Mouse (Mus musculus): Measurements from ENCODE around the gene Kcnq1. TPM values are rescaled to one million over a fixed set of nuclear protein-coding genes. Genes with fewer than 3 reads are reported as not detected.

The Kcnq1 gene
- total RNA-seq, 4 experiments from 2014 or later, result 3.7 to 14.9 (median 9.0) TPM

DNA sequence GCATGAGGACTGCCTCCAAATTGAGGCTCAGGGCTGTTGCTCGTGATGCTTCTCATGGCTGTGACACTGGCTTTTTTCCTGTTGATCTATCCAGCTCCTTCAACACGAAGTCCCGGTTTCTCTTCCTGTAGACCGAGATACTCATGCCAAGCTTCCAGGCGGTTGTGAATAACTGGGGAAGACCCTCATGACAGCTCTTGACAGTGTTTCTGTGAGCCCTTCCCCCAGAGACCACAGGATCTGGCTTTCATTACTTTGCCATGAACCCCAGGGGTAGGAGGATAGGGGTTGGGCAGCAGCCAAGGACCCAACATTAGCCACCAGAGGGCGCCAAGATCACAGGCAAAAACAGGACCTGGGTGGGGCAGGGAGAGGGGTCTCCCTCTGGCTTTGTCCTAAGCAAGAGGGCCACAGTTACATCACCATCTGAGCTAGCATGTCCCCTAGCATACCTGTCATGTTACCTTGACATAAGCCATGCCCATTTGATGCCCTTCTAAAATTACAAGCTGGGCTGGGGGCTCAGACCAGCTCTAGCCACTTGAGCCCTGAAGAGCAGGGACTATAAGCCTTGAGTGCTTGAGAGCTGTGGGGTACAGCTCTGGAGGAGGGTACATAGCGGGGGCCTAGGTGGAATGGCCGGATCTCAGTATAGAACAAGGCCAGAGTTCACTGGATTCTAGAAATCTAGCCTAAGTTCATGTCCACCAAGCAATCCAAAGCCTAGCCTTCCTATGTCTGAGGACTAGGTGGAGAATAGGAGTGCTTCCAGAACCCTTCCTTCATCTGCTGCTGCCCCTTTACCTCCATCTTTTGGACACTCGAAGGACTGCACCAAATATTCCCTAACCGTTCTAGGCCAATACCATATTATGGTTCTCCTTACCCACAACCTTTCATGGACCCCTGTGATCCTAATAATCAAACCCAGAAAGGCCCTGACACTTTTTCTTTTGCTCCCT, 11.3 kb upstream of the Kcnq1 start, which contains the start of gene Trpm5:
Gene Trpm5 (minus strand): TSS at position 51 of the 962 bp plus-strand sequence.
- no peak for DNase-seq

DNA sequence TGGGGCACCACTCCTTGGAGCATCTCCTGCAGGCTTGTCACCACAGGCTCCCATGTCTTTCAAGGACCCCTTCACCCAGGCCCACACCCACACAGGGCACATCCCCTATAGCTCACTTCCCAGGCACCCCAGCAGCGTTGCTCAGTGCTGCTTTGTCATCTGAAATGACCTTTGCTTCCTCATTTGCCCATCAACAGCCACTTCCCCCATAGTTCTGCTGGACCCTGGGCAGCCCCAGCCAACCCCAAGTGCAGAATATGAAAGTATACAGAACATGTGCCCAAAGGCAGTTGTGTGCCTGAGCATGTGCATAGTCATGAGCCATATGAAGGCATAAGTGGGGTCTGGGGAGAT, 10.6 kb upstream of the Kcnq1 start:
- DNase-seq, result no peak

DNA sequence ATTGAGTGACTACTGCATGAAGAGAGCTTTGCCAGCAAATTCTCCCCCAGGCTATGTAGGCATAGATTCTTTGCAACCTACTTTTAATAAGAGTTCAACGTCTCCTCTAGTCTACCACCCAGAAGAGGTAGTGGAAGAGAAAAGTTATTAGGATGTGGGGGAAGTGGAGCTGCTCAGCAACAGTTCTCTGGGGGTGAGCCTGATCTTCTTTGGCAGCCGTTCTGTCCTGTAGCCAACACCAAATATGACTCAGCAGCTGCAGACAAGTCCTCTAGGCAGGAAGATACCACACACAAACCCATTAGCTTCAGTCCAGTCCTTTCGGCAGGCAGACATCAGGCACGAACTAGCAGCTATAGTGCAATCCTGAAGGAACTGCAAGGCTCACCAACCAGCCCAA, 5.4 kb upstream of the Kcnq1 start:
- no peak for DNase-seq

DNA sequence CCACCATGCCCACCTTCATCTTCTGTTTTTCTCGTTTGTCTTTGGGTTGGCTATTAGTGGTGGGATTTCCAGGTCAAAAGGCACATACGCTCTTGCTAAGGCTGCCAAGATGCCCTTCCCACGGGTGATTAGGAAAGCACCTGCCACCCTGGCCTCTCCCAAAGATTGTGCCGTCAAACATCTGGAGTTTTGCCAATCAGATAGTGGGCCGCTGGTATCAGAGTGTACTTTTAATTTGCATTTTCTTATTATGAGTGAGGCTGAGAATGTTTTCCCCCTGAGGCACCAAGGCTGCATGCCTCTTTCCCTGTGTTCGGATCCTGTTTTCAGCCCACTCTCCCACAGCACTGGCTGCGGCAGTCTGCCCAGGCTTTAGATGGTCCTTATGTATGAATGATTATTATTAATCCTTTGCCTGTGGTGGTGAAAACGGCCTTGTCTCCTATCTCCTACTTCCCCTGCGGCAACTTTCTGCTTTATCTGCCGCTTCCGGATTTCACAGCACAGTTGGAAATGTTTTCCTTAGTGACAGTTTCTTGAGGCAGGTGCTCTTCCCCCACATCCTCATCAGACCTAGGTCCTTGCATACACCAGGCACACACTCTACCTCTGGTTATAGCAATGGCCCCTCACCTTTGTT, 784 bp upstream of the Kcnq1 start:
- DNase-seq, result no peak

DNA sequence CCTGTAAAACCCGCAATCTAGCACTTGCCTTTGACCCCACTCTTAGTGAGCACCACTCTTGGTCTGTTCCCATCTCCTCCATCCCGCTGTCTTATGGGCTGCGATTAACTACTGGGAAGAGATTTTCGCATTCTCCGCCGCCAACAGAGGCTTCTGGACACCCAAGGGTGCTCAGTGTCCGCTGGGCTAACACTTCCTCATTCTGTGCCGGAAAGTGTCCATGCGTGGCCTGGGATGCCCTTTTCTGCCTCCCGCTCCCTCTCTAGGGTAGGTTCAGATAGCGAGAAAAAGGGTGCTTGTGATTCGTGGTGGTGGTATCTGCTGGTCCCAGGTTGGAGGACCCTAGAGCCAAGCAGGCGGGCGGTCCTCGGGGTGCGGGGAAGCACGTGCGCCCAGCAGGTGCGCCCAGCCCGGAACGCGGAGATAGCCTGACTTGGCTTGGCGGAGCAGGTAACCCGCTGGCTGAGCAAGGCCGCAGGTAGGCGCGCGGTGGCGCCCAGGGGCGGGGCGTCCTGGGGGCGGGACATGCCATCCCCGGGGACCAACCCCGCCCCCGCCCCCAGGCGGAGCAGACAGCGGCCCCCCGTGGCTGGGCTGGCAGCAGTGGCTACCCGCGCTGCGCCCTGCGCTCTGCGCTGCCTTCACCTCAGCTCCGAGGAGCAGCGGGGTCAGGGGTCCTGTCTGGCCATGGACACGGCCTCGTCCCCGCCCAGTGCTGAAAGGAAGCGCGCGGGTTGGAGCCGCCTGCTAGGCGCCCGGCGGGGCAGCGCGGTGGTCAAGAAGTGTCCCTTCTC, 707 bp downstream of the Kcnq1 start:
- DNase-seq, result no peak

DNA sequence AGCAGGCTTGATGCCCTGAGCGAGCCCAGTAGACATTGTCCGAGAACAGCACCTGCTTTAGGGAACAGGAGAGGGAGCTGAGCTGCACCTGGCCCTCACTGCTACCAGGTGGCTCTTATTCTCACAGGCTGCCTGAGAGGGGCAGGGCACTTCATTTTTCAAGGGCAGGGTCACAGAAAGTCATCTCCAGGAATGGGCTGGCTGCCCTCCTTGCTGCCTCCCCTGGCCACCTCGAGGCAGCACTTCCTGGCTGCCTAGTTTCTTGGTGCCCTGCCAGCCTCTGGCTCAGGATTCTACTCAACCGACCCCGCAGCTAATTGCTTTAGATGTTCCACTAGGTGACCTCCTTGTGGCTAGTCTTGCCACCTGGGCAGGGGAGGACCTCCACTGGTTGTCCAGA, 2.0 kb downstream of the Kcnq1 start:
- DNase-seq, result no peak

DNA sequence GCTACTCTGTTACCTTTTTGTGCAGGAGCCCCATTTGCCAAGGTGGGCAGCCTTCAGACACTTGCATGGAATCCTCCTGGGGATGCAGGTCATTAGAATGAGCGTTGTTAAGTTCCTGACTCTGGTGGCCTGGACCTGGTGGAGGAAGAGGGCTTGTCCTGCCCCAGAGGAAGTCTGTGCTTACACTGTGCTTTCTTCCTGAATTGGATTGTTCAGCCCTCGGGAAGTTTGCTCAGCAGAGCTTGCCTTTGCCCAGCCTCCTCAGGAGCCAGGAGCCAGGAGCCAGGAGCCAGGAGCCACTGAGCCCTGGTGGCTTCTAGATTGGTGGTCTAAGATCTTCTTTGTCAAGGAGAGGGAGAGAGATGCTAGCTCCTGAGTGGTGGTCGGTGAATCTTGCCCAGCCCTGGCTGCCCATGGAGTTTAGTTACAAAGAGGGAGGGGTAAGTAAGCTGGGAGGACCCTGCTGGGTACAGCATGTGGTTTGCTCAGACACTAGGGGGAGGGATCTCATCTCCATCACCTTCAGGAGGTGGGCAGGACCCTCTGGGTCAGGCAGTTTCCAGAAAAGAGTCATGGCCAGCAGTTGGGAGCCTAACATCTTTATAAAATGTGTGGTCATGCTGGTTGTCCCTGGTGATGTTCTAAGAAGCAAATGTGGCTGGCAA, 3.0 kb downstream of the Kcnq1 start:
- DNase-seq, result no peak

DNA sequence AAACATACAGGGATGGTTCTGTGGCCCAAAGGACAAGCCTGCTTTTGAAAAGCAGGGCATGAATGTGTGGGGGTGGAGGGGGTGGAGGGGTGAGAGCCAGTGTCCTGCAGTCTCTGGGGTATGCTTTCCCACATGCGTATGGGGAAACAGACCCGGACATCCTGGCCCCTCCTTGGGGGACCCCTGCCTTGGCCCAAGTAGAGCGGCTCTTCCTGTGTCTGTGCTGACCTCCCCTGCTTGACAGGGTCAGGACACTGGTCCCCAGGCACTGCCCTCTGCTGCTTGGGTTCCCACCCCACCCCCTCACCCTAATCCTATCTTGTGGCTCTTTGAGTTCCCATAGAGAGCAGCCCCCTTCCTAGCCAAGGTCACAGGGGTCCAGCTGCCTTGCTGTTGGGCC, 3.5 kb downstream of the Kcnq1 start:
- DNase-seq, result no peak

DNA sequence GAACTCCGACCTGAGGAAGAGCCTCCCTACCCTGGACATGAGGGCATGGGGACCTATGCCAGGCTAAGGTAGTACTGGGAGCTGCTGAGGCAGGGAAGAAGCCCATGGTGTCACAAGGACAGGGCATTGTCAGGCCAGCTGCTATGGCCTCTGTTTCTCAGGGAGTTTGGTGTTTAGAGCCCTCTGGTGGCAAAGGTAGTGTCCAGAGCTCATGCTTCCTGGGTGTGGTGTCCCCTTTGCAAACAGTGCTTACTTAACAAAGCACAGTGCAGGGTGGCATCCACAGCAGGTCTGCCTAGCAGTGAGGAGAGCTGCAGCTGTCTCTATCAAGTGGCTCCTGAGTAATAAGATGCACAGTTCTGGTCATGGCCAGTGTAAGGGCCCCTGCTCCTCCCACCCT, 4.6 kb downstream of the Kcnq1 start:
- DNase-seq, result no peak

DNA sequence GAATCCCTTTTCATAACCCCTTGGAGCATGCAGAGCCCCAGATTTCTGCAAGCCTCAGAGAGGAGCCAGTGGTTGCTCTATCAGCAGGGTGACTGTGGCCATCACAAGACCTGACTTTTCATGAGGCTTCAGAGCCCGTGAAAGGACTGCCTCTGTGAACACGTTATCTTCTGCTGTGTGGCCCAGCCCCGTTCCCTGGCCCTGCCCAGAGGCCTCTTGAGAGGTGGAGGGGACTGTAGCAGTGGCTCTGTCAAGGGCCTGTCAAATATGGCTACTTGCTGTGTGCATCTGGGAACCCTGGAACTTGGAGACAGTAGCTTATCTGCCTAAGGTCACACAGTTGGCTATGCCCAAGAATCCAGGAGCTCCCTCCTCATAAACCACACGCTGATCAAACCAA, 5.6 kb downstream of the Kcnq1 start:
- no peak for DNase-seq

DNA sequence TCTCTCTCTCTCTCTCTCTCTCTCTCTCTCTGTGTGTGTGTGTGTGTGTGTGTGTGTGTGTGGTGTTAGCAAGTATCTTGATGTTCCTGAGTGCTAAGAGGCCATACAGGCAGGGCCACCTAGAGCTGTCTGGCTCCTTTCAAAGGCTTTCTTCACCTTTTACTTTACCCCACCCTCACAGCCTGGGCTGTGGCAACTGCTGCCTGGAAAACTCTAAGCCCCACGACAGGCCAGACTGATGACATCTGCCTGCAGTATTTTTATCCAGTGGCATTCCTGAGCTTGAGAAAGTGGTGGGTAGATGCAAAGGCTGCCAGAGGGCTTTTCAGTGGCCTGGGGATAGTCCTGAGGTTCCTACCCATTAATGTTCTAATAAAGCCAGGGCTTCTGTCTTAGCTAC, 6.2 kb downstream of the Kcnq1 start:
- no peak for DNase-seq

DNA sequence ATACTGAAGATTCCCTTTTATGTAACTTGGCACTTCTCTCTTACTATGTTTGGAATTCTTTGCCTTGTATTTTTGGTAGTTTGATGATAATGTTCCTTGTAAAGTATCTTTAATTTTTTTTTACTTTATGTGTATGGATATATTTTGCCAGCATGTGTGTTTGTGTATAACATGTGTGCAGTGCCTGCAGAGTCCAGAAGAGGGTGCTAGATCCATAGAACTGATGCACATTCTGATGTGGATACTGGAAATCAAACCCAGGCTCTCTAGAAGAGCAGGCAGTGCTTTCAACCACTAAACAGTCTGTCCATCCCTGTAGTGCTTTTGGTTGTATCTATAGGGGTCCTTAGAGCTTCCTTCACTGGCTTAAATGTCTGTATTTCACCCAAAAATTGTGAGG, 8.6 kb downstream of the Kcnq1 start:
- DNase-seq, result no peak

DNA sequence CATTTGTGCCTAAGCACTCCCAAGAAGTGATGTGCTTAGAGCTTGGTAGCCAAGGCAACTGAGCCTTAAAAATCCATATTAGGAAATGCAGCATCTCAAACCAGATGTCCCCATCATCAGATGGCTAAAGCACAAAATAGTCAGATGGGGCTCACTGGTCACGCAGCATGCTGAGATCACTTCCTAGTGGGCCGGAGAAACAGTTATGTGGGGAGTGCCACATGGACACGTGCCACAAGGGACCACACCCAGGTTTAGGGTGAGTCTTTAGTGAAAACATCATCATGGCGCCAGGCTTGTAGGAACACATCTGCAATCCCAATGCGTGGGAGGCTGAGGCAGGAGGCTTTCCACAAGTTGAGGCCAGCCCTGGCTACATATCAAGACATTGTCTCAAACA, 10.4 kb downstream of the Kcnq1 start:
- no peak for DNase-seq

DNA sequence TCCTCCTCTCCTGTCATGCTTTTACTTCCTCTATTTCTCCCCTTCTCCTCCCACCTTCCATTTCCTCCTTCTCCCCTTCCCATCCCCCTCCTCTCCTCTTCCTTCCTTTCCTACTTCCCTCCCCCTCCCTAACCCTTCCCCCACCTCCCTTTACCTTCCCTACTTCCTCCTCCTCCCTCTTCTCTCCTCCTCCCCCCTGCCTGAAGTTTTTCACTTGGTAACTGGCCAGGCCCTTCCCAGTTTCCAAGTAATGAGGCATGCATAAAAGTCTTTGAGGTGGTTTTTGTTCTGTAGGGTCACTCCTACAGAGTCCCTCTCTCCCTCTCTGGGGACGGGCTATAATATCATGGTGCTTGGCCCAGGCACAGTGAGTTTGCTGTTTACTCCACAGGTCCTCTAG, 13.2 kb downstream of the Kcnq1 start:
- no peak for DNase-seq

DNA sequence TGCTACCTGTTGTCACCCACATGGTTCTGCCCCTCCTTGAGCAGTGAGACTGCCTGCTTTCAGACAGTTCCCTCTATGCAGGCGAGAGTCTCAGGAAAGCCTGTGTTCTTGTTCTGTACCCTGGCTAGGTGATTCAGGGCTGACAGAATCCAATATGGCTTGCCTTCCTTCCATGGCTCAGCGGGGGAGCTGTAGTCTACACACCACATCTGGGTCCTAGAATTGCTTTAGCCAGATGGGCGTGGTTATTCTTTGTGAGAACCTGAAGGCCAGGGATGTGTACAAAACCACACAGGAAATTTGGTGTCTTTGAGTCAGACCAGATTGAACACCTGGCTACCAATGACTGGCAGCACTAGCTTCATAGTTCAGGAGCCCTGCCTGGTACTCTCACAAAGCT, 13.7 kb downstream of the Kcnq1 start:
- DNase-seq, result no peak

DNA sequence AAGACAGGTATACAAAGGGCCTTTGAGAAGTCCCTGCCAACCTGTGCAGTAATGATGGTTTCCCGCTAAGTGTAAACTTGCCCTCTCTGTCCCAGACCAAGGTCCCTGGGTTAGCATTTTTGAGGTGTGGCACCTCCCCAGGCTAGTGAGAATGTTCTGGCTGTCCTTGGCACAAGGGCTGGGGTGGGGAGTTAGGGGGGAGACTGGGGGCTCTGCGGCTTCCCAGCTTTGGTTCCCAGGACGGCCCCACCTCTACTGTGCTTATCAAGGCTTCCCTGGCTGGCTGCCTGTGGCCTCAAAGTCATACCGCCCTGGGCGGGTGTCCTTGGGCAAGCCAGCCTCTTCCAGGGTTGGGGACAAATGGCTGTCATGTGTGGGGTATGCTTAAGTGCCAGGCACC, 16.0 kb downstream of the Kcnq1 start:
- DNase-seq, result peak; percentile 76

DNA sequence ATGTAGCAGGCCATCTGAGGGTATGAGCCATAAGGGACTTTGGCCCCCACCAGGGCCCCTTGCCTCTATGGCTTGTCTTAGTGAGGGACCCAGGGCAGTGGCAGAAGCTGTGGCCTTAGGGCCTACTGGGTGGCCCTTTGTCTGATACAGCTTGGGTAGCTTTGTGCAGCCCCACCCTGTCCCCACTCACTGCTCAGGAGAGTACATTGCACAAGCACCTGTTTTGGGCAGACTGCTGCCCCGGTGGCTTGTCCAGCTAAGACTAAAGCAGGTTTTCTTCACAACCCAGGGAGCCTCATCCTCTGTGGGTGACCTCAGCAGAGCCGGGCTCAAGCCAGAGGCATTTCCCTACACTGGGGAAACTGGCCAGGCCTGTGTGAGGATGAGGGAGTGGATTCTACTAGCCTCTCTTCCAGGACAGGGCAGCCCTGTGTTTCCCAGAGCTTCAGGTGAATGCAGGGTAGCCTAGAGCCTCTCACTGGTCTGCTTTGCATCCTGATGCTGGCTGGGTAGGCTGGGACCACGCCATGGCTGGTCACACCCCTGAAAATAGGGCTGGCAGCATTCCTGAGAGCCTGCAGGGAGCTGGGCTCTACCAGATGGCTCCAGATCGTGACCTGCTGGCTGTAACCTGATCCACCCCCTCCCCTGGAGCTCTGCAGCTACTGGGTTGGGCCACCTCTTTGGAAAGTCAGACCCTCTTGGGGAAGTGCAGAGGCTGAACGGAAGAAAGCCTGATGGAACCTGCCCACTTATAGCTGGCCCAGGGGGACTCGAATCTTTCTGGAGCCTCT, 17.9 kb downstream of the Kcnq1 start:
- DNase-seq, result no peak

DNA sequence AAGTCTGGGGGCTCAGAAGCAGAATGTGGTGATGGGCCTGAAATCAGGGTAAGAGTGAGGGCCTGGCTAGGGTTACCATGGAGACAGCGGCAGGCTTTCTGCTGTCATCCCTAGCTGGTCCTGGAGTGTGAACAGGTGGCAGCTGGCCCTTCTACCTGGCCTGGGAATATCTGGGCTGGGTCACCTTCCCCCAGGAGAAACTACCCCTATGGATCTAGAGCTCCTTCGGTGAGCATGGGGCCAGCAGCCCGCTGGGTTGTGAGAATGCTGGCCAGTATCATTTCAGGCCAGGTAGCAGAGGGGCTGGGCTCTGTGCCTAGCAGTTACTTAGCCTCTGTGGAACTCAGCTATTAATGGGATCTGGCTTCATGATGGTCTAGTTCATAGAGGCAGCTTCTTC, 18.7 kb downstream of the Kcnq1 start:
- no peak for DNase-seq

DNA sequence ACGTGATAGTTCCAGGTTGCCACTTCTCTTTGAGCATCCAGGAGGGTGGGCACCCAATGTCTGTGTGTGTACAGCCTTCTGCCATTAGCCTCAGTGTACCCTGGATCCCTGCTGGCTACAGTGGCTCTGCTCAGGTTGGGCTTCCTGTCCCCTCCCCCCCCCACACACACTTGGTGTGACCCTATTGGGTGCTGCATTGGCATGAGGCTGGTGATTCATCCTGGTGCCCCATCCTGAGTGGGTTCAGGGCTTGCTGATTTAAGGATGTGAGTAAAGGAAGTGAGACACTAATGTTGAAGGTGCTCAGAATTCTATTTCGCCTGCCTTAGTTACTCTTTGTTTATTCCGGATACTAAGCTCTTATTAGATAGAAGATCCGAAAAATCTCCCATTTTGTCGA, 26.7 kb downstream of the Kcnq1 start:
- DNase-seq, result no peak

DNA sequence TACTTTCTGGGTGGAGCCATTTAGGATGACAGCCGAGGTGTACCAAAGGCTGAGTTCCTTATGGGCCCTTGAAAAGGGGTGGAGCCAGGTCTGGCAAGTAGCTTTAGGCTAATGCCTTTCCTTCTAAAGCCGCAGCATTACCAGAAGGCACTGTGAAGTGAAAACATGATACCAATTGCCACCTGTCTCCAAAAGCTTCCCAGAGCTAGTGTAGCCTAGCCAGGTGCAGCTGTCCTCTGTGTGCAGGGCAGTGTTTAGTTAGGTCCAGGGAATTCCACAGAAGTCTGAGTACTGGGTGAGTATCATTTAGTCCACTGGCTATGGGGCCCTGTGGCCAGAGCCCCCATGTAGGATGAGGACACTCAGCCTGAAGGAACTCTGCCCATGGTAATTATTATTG, 30.0 kb downstream of the Kcnq1 start:
- DNase-seq, result no peak

DNA sequence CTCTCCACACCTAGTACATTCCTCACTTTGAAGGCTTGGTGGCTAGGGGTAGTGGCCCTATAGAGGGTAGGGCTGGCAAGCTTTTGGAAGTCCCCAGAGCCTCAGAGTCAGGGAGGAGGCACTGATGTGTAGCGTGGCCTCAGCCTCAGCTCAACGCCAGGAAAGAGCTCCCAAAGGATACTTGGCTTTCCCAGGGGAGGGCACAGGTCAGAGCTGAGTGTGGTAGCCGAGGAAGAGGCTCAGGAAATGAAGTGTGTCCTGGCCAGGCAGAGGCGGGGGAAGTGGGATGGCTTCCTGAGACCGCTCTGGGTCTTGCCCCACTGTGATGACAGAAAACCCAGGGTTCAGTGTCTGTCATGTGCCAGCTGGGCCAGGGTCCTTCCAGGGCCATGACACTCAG, 30.4 kb downstream of the Kcnq1 start:
- DNase-seq, result no peak

DNA sequence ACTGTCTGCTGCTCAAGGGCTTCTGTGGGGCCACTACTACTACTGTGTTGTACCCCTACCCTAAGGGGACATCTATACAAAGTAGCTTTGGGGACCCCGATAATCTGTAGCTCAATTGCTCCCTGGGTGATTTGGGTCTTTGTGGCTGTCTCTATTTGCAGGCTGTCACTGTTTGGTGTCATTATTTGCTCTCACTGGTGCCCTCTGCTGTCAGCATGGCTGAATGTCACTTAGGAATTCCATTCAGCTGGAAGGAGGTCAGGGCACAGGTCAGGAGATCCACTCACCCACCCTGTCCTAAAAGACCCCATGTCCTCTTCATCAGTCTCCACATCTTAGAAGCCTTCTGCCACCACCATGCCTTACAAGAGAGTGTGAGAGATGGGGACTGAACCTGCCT, 32.6 kb downstream of the Kcnq1 start:
- peak; percentile 29 for DNase-seq

All from adrenal gland, adult 8-10 months (tissue).